In genomic region chr4:130033496-130033895, GRCm38 (mm10) we compare ENCODE assay signal across 26 mouse cellular contexts. TPM values are rescaled to one million over a fixed set of nuclear protein-coding genes. Genes with fewer than 3 reads are reported as not detected.
DNase-seq lines count a peak whose midpoint lies in the region; ATAC-seq and TF ChIP-seq lines count a peak whose summit lies in the region.
"Had no signal": no experiment of that assay in that cellular context is flagged by ENCODE, and none has a peak within 500 bp of the region (broad histone marks: within the 10 kb centered on the region; RNA-seq: fewer than 3 reads in every experiment).

No protein-coding gene starts in this region.

- 50% methylated on average over 7 of the region's 7 CpGs for WGBS in limb, embryonic 13.5 days
- 72% methylated on average over 7 of the region's 7 CpGs for WGBS in limb, embryonic 10.5 days
- 31% methylated on average over 7 of the region's 7 CpGs for WGBS in hindbrain, embryonic 14.5 days
- 41% methylated on average over 7 of the region's 7 CpGs for WGBS in midbrain, embryonic 13.5 days
- 70% methylated on average over 7 of the region's 7 CpGs for WGBS in olfactory bulb, adult 2 months

- H3K27ac ChIP-seq in limb, embryonic 13.5 days = no peak overlapping the region
- no peak overlapping the region for H3K27ac ChIP-seq in limb, embryonic 10.5 days
- peak overlapping the region; percentile 40; the same call in 1 of the 2 replicates for H3K27ac ChIP-seq in hindbrain, embryonic 14.5 days
- H3K27ac ChIP-seq in midbrain, embryonic 13.5 days = peak overlapping the region; percentile 79
- H3K27ac ChIP-seq in olfactory bulb, adult 2 months (ENCODE audit: insufficient read depth, low read depth, low read length) = no peak overlapping the region
- H3K27ac ChIP-seq: heart, adult 2 months; lung, embryonic 15.5 days had no signal

- peaks cover 36% of the 10 kb centered on the region for H3K4me1 ChIP-seq in limb, embryonic 13.5 days
- peaks cover 20% of the 10 kb centered on the region for H3K4me1 ChIP-seq in limb, embryonic 10.5 days
- peaks cover 33% of the 10 kb centered on the region for H3K4me1 ChIP-seq in hindbrain, embryonic 14.5 days (replicated peaks; ENCODE audit: control insufficient read depth, insufficient read depth, low read length)
- H3K4me1 ChIP-seq in midbrain, embryonic 13.5 days (replicated peaks) = peaks cover 40% of the 10 kb centered on the region
- peaks cover 15% of the 10 kb centered on the region for H3K4me1 ChIP-seq in olfactory bulb, adult 2 months (ENCODE audit: control insufficient read depth, insufficient read depth, low read length)

- peaks cover 35% of the 10 kb centered on the region for H3K27me3 ChIP-seq in limb, embryonic 13.5 days
- peaks cover 53% of the 10 kb centered on the region for H3K27me3 ChIP-seq in limb, embryonic 10.5 days (ENCODE audit: low read depth, poor library complexity, severe bottlenecking)
- no peaks in the 10 kb centered on the region for H3K27me3 ChIP-seq in hindbrain, embryonic 14.5 days (ENCODE audit: control insufficient read depth, insufficient read depth, low read length)
- peaks cover 17% of the 10 kb centered on the region for H3K27me3 ChIP-seq in midbrain, embryonic 13.5 days

- no peaks in the 10 kb centered on the region for H3K36me3 ChIP-seq in limb, embryonic 13.5 days
- no peaks in the 10 kb centered on the region for H3K36me3 ChIP-seq in limb, embryonic 10.5 days
- H3K36me3 ChIP-seq in hindbrain, embryonic 14.5 days (replicated peaks; ENCODE audit: control insufficient read depth, insufficient read depth) = no peaks in the 10 kb centered on the region
- H3K36me3 ChIP-seq in midbrain, embryonic 13.5 days = no peaks in the 10 kb centered on the region
- H3K36me3 ChIP-seq: forebrain, embryonic 12.5 days; heart, embryonic 12.5 days; lung, embryonic 15.5 days had no signal

- no peak for ATAC-seq in limb, embryonic 13.5 days (ENCODE audit: low FRiP score, low read depth)
- ATAC-seq in hindbrain, embryonic 14.5 days (ENCODE audit: low FRiP score) = peak; percentile 67
- ATAC-seq in midbrain, embryonic 13.5 days = peak; percentile 83
- ATAC-seq: CD4-positive, CD25-positive, alpha-beta regulatory T cell, adult 4 months; forebrain, postnatal 0 days had no signal

- H3K9me3 ChIP-seq in limb, embryonic 13.5 days = no peaks in the 10 kb centered on the region
- H3K9me3 ChIP-seq in limb, embryonic 10.5 days (replicated peaks) = no peaks in the 10 kb centered on the region
- H3K9me3 ChIP-seq in hindbrain, embryonic 14.5 days (ENCODE audit: control insufficient read depth, low read length) = no peaks in the 10 kb centered on the region
- H3K9me3 ChIP-seq in midbrain, embryonic 13.5 days = no peaks in the 10 kb centered on the region
- H3K9me3 ChIP-seq: forebrain, embryonic 12.5 days; heart, embryonic 12.5 days; lung, embryonic 15.5 days had no signal

- no peak overlapping the region for H3K4me3 ChIP-seq in limb, embryonic 13.5 days
- H3K4me3 ChIP-seq in limb, embryonic 10.5 days = no peak overlapping the region
- no peak overlapping the region for H3K4me3 ChIP-seq in hindbrain, embryonic 14.5 days (replicated peaks; ENCODE audit: low read length)
- H3K4me3 ChIP-seq in midbrain, embryonic 13.5 days (replicated peaks) = no peak overlapping the region
- no peak overlapping the region for H3K4me3 ChIP-seq in olfactory bulb, adult 2 months (ENCODE audit: insufficient read depth, low read depth, low read length)
- H3K4me3 ChIP-seq: forebrain, embryonic 12.5 days; heart, adult 2 months; heart, embryonic 12.5 days; lung, embryonic 15.5 days had no signal

- peak overlapping the region; percentile 19; the same call in 1 of the 2 replicates for H3K9ac ChIP-seq in limb, embryonic 13.5 days
- no peak overlapping the region for H3K9ac ChIP-seq in hindbrain, embryonic 14.5 days
- H3K9ac ChIP-seq in midbrain, embryonic 13.5 days (replicated peaks) = 0 out of 2 replicates have a peak overlapping the region, but pooled peaks have one; percentile 19
- H3K9ac ChIP-seq: forebrain, embryonic 12.5 days; forebrain, postnatal 0 days; heart, embryonic 12.5 days; lung, embryonic 15.5 days had no signal

- no peak for DNase-seq in limb, embryonic 10.5 days (ENCODE audit: low spot score)
- no peak for DNase-seq in hindbrain, embryonic 14.5 days (ENCODE audit: low spot score)
- DNase-seq in kidney, postnatal 4 days = no peak
- no peak for DNase-seq in layer of hippocampus, postnatal 14 days (ENCODE audit: low spot score in 2 of 2)
- DNase-seq: adrenal gland, postnatal 25 days; cerebellum, adult 2 months; cerebellum, postnatal 14 days; forebrain, postnatal 0 days; heart, adult 2 months; heart, postnatal 4 days; kidney, adult 18-20 months; kidney, postnatal 36 days; layer of hippocampus, postnatal 36 days; left cerebral cortex, postnatal 4 days; thymus, adult 2 months; thymus, postnatal 36 days had no signal

- TF ChIP-seq POLR2A in olfactory bulb, adult 2 months (IDR thresholded peaks at IDR 0.05; ENCODE audit: insufficient read depth, low read depth, low read length) = 0 out of 2 replicates have a peak, but pooled peaks have one; percentile 18

- no peak overlapping the region for H3K4me2 ChIP-seq in limb, embryonic 13.5 days (replicated peaks)
- no peak overlapping the region for H3K4me2 ChIP-seq in hindbrain, embryonic 14.5 days (replicated peaks)
- H3K4me2 ChIP-seq in midbrain, embryonic 13.5 days (replicated peaks) = no peak overlapping the region
- H3K4me2 ChIP-seq: forebrain, embryonic 12.5 days; heart, embryonic 12.5 days; lung, embryonic 15.5 days had no signal

- no peak for TF ChIP-seq CTCF in olfactory bulb, adult 2 months (IDR thresholded peaks at IDR 0.05; ENCODE audit: insufficient read depth, low read depth, low read length)

RNA-seq across cellular contexts. Expression of gene Col16a1, which starts 14.1 kb away (rescaled TPM):
- 64.6 and 65.8 TPM in 2 replicates for polyA plus RNA-seq in limb, embryonic 13.5 days (2015; fragmentation: Nextera tagmentation; extraction: Ambion mirVana)
- polyA plus RNA-seq in limb, embryonic 10.5 days (2016; fragmentation: Nextera tagmentation; extraction: Ambion mirVana) = 3.9 and 10.2 TPM in 2 replicates
- polyA plus RNA-seq in hindbrain, embryonic 14.5 days (2014; fragmentation: Nextera tagmentation; extraction: Ambion mirVana) = 10.1 and 11.1 TPM in 2 replicates
- polyA plus RNA-seq in midbrain, embryonic 13.5 days (2015; fragmentation: Nextera tagmentation; extraction: Ambion mirVana) = 2.9 and 3.4 TPM in 2 replicates
- not detected in 2 replicates for polyA plus RNA-seq in olfactory bulb, adult 2 months (2012; ENCODE audit: insufficient read depth, insufficient read length, low replicate concordance, missing spikeins)
- 10 to 100 TPM; 11.4 to 16.2 TPM for total RNA-seq in layer of hippocampus, postnatal 14 days (2021)
- polyA plus RNA-seq: CD4-positive, CD25-positive, alpha-beta regulatory T cell, adult 4 months had no signal

RNA-seq across cellular contexts. Expression of gene Adgrb2, which starts 48.8 kb away (rescaled TPM):
- polyA plus RNA-seq in limb, embryonic 13.5 days (2015; fragmentation: Nextera tagmentation; extraction: Ambion mirVana) = 4.0 and 4.8 TPM in 2 replicates
- polyA plus RNA-seq in limb, embryonic 10.5 days (2016; fragmentation: Nextera tagmentation; extraction: Ambion mirVana) = 0.45 and 0.84 TPM in 2 replicates
- polyA plus RNA-seq in hindbrain, embryonic 14.5 days (2014; fragmentation: Nextera tagmentation; extraction: Ambion mirVana) = 16.9 and 19.0 TPM in 2 replicates
- polyA plus RNA-seq in midbrain, embryonic 13.5 days (2015; fragmentation: Nextera tagmentation; extraction: Ambion mirVana) = 7.0 and 11.0 TPM in 2 replicates
- polyA plus RNA-seq in olfactory bulb, adult 2 months (2012; ENCODE audit: insufficient read depth, insufficient read length, low replicate concordance, missing spikeins) = not detected in 2 replicates
- 100 to 1,000 TPM; 451 to 472 TPM for total RNA-seq in layer of hippocampus, postnatal 14 days (2021)
- total RNA-seq: liver, adult 2 months; megakaryocyte progenitor cell, adult 5-6 weeks had no signal
- polyA plus RNA-seq: liver, embryonic 16.5 days had no signal

Comparison
In these comparisons a context has a peak if more than half of its experiments do, and no peak if none do; other contexts are left out.
1. H3K27ac ChIP-seq: peak in hindbrain, embryonic 14.5 days (single experiment) and midbrain, embryonic 13.5 days (single experiment); none in limb, embryonic 13.5 days (single experiment), limb, embryonic 10.5 days (single experiment) and olfactory bulb, adult 2 months (single experiment).